Mouse (Mus musculus) E14TG2a.4 (cell line): ENCODE data around the gene Eid2b.
"Not testable (repeated sequence)": the region's sequence is repeated elsewhere in the genome, so short reads cannot be mapped to it uniquely, and the experiment has no call there.

ENCODE experiments used
- H3K27me3 ChIP-seq: 2 replicates; pipeline ENCODE4 v1.6.1; 2014; ENCODE audit warnings: low read length, control low read depth; ENCODE audit not compliant: insufficient read depth
- H3K36me3 ChIP-seq: 2 replicates; pipeline ENCODE4 v1.6.1; 2014; ENCODE audit warnings: low read length, control low read depth; ENCODE audit not compliant: insufficient read depth
- H3K4me1 ChIP-seq: replicated peaks from 2 replicates; pipeline ENCODE4 v1.6.1; 2014; ENCODE audit warnings: low read depth, low read length, control low read depth
- H3K4me3 ChIP-seq: replicated peaks from 2 replicates; pipeline ENCODE4 v1.5.1; 2014; ENCODE audit warnings: mild to moderate bottlenecking, low read length
- H3K9me3 ChIP-seq: 2 replicates; pipeline ENCODE4 v1.6.1; 2014; ENCODE audit warnings: low read length, control low read depth
- CTCF ChIP-seq: conservative IDR thresholded peaks from 2 replicates; pipeline ENCODE4 v1.5.1; 2014; ENCODE audit warnings: low read length
- NANOG ChIP-seq: IDR thresholded peaks from 2 replicates; pipeline ENCODE4 v1.6.1; 2014; ENCODE audit warnings: borderline replicate concordance, low read length, mixed read lengths
- POU5F1 ChIP-seq: IDR thresholded peaks from 2 replicates; pipeline ENCODE4 v1.6.1; 2014; ENCODE audit warnings: low read length, borderline replicate concordance

The Eid2b gene

DNA sequence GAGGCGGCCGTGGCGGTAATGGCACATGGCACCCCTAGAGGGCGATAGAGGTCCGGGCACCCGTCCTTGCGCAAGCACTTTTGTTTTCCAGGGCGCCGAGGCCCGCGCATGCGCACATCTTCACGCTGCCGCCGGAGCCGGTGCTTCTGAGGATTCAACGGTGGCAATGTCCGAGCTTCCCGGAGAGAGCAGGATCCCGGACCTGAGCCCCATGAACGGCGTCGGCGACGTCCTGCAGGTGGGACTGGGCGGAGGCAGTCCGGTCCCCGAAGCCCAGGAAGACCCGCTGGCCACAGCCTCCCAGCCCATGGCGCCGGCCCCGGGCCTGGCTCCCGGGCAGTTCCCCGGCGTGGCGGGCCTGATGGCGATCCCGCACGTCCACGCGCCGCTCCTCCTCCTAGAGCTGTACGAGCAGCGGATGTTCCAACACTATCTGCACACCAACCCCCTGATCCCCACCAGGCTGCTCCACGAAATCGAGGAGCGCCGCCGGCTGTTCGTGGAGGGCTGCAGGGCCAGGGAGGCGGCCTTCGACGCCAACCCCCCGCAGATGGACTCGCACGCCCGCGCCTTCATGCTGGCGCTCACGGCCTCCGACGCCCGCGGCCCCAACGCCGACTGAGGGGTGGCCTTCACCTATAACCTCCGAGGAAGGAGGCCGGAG is at the start of gene Eid2b:
Gene Eid2b (plus strand): TSS at position 125 of the 664 bp plus-strand sequence.
- Histone ChIP-seq H3K4me3 (peak within 1 kb of the TSS; percentile 91), H3K9me3 (no peaks in the 10 kb centered on the region), H3K36me3 (peaks cover 9% of the 10 kb centered on the region), H3K4me1 (peaks cover 25% of the 10 kb centered on the region), H3K27me3 (0 out of 2 replicates have a peak, but pooled peaks cover 6% of the 10 kb centered on the region)
- TF ChIP-seq CTCF (peak; percentile 87), POU5F1 (no peak)

DNA sequence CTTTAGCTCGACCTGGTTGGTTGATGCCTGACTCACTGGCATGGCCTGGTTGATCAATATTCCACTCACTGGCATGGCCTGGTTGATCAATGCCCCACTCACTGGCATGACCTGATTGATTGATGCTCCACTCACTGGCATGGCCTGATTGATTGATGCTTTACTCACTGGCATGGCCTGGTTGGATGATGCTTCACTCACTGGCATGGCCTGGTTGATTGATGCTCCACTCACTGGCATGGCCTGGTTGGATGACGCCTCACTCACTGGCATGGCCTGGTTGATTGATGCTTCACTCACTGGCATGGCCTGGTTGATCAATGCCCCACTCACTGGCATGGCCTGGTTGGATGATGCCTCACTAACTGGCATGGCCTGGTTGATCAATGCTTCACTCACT is 33.6 kb upstream of the Eid2b start:
- peaks cover 38% of the 10 kb centered on the region for H3K9me3 ChIP-seq
- not testable (repeated sequence) for H3K27me3 ChIP-seq, H3K36me3 ChIP-seq, H3K4me3 ChIP-seq, H3K4me1 ChIP-seq

DNA sequence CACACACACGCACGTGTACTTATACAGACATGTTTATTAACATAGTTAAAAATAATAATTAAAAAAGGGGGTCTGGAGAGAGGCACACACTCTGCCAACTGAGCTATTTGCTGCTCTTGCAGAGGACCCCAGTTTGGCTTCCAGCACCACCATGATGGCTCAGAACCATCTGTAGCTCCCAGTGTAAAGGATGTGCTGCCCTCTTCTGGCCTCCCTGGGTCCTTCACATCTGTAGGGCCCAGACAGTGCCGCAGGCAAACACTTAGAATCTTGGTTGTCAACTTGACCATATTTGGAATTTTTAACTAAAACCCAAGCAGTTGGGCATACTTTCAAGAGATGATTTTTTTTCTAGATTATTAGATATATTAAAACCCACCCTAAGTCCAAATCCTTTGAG is 28.6 kb upstream of the Eid2b start:
- Histone ChIP-seq H3K4me3 (no peak overlapping the region), H3K9me3 (peaks cover 7% of the 10 kb centered on the region; the same call in 1 of the 2 replicates), H3K36me3 (no peaks in the 10 kb centered on the region), H3K4me1 (no peaks in the 10 kb centered on the region), H3K27me3 (no peaks in the 10 kb centered on the region)
- TF ChIP-seq NANOG (no peak), POU5F1 (no peak), CTCF (peak; percentile 26; the same call in 1 of the 2 replicates)

DNA sequence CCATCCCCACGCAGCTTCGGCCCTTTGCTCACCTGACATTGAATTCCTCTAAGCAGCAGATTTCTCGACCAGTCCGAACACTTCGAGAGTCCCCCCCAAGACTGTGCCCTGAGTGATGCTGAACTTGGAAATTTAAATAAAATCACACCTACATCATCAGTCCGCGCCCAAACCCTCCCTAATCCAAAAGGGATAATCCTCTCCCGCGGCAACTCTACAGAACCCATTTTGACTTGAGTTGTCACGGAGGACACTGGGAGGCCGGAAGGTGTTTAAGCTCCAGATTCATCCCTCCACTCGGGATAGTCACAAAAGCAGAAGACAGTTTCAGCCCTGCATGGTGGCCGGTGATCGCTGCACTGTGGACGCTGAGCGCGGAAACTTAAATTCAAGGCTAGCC is 25.6 kb upstream of the Eid2b start:
- H3K27me3 ChIP-seq = no peaks in the 10 kb centered on the region
- H3K4me3 ChIP-seq = no peak overlapping the region
- 0 out of 2 replicates have a peak, but pooled peaks cover 3% of the 10 kb centered on the region for H3K4me1 ChIP-seq
- H3K36me3 ChIP-seq = no peaks in the 10 kb centered on the region
- H3K9me3 ChIP-seq = peaks cover 7% of the 10 kb centered on the region; the same call in 1 of the 2 replicates
- TF ChIP-seq NANOG (no peak), POU5F1 (no peak), CTCF (no peak)

DNA sequence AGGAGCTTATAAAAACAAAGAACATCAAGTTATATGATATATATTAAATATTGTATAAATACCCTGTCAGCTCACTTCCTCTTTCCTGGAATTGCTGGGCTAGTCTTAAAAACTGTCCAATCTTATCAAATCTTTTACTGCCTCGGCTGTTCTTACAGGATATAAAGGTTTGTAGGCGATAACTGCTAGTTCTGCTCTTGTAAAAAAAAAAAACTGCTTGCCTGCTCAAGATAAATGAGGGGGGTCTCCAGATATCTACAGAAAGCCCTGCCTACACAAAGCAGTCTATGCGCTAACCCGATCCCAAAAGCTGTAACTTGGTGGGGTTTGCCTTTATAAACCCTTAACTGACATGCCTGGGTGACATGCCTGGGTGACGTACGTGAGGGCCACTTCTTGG is 22.9 kb upstream of the Eid2b start:
- Histone ChIP-seq H3K4me1 (0 out of 2 replicates have a peak, but pooled peaks cover 3% of the 10 kb centered on the region), H3K36me3 (no peaks in the 10 kb centered on the region), H3K4me3 (no peak overlapping the region), H3K9me3 (no peaks in the 10 kb centered on the region), H3K27me3 (no peaks in the 10 kb centered on the region)
- no peak for TF ChIP-seq CTCF
- TF ChIP-seq POU5F1 = no peak
- no peak for TF ChIP-seq NANOG

DNA sequence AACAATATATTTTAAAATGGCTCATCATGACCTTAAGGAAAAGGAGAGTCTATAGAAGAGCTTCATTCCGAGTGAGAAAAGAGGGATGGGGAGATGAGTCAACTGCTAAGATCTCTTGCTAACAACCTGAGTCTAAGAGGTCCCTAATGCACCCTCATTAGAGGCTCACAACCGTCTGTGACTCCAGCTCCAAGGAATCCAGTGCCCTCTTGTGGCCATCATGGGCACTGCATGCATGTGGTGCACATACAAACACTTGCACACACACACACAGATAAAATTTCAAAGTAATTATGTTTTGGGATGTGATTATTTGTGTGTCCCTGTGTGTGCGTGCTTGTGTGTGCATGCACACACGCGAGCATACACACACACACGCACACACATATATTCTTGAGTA is 22.1 kb upstream of the Eid2b start:
- H3K9me3 ChIP-seq = no peaks in the 10 kb centered on the region
- no peaks in the 10 kb centered on the region for H3K36me3 ChIP-seq
- no peak overlapping the region for H3K4me3 ChIP-seq
- no peaks in the 10 kb centered on the region for H3K27me3 ChIP-seq
- 0 out of 2 replicates have a peak, but pooled peaks cover 3% of the 10 kb centered on the region for H3K4me1 ChIP-seq
- TF ChIP-seq CTCF (peak; percentile 99), NANOG (no peak), POU5F1 (no peak)

DNA sequence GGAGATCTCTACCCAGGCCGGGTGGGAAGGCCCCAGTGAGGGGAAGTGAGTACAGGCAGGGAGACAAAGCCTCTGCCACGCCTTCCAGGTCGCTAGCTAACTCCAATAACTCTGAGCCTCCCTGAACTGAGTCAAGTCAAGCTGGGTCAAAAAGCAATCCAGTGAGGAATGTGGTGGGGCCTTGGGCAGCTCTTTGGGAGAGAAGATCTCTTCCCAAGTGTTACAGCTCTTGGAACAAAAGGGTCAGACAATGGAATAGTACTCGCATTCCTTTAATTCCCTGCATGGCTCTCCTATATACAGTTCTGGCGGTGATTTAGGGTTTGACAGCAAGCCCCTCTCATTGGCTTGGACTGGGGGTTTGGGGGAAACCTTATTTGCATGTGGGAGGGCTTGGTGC is 14.7 kb upstream of the Eid2b start:
- H3K4me1 ChIP-seq = peaks cover 22% of the 10 kb centered on the region
- H3K36me3 ChIP-seq = no peaks in the 10 kb centered on the region
- TF ChIP-seq NANOG = no peak
- TF ChIP-seq POU5F1 = no peak
- no peak for TF ChIP-seq CTCF
- H3K9me3 ChIP-seq = no peaks in the 10 kb centered on the region
- no peak overlapping the region for H3K4me3 ChIP-seq
- peaks cover 4% of the 10 kb centered on the region for H3K27me3 ChIP-seq

DNA sequence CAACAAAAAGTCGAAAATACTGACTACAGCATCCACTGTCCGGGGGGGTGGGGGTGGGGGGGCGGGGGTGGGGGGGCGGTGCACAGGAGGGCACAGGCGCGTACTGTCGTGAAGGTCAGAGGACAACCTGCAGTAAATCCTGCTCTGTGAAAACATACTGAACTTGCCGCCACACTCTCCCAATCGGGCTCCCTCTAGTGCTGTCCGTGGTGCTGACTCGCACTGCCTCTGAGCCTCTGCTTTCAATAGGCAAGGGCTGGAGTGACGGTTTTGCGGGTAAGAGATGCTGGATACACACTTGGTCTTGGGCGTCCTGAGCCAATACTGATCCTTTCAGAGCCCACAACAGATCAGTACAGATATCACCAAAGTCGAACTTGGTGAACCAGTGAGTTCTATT is 13.8 kb upstream of the Eid2b start:
- H3K9me3 ChIP-seq = no peaks in the 10 kb centered on the region
- peaks cover 4% of the 10 kb centered on the region for H3K27me3 ChIP-seq
- no peaks in the 10 kb centered on the region for H3K36me3 ChIP-seq
- no peak for TF ChIP-seq POU5F1
- no peak for TF ChIP-seq NANOG
- no peak for TF ChIP-seq CTCF
- no peak overlapping the region for H3K4me3 ChIP-seq
- peaks cover 25% of the 10 kb centered on the region for H3K4me1 ChIP-seq

DNA sequence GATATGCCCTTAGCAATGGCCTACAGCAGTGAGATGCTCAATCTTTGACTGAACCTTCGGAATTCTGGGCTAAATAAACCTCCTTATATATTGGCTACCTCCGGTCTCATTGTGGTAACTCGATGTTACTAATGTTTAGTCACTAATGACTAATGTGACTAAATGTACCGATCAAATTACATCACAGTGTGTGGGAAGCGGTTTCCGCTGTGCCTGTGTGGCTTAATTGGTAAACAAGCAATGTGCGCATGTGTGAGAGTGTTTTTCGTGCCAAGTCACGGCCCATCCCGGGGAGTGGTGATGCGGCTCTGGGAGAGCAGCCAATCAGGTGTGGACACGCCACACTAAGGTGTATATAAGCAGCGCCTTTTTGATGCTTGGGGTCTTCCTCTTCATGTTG is 12.1 kb upstream of the Eid2b start:
- H3K36me3 ChIP-seq = 0 out of 2 replicates have a peak, but pooled peaks cover 2% of the 10 kb centered on the region
- TF ChIP-seq POU5F1 = no peak
- TF ChIP-seq NANOG = no peak
- no peak for TF ChIP-seq CTCF
- H3K27me3 ChIP-seq = peaks cover 4% of the 10 kb centered on the region
- peaks cover 35% of the 10 kb centered on the region for H3K4me1 ChIP-seq
- H3K4me3 ChIP-seq = no peak overlapping the region
- peaks cover 2% of the 10 kb centered on the region for H3K9me3 ChIP-seq
